Comparison of ENCODE assay signal across 9 mouse cellular contexts in genomic region chr8:111991278-111991677, GRCm38 (mm10). TPM values are rescaled to one million over a fixed set of nuclear protein-coding genes. Genes with fewer than 3 reads are reported as not detected.
DNase-seq lines count a peak whose midpoint lies in the region; ATAC-seq and TF ChIP-seq lines count a peak whose summit lies in the region.
"Had no signal": no experiment of that assay in that cellular context is flagged by ENCODE, and none has a peak within 500 bp of the region (broad histone marks: within the 10 kb centered on the region; RNA-seq: fewer than 3 reads in every experiment).

No protein-coding gene starts in this region.

- DNase-seq in left cerebral cortex, postnatal 25 days (ENCODE audit: low spot score in 2 of 2), result peak; percentile 14 to 56
- no peak for DNase-seq in left cerebral cortex, adult 11 months (ENCODE audit: low spot score)
- no peak for DNase-seq in layer of hippocampus, postnatal 14 days (ENCODE audit: low spot score in 2 of 2)
- no peak for DNase-seq in kidney, postnatal 36 days
- DNase-seq in thymus, postnatal 36 days, result no peak

- intact Hi-C loops in left cerebral cortex, postnatal 25 days (cut with DNase I), result loop anchor here (2.0 kb wide), 2 partner anchors 50 to 114 kb away; partner anchors contain the start of genes Gabarapl2 and Tmem170

- ATAC-seq in embryonic facial prominence, embryonic 13.5 days (ENCODE audit: insufficient number of reproducible peaks, insufficient read depth, low FRiP score, low TSS enrichment, low read depth), result no peak
- ATAC-seq in intestine, postnatal 0 days, result no peak
- no peak for ATAC-seq in neural tube, embryonic 13.5 days (ENCODE audit: low read depth)

- no peak overlapping the region for H3K27ac ChIP-seq in embryonic facial prominence, embryonic 13.5 days
- no peak overlapping the region for H3K27ac ChIP-seq in intestine, postnatal 0 days (ENCODE audit: low read depth, low read length)
- H3K27ac ChIP-seq in neural tube, embryonic 13.5 days (replicated peaks), result no peak overlapping the region

- no peak for TF ChIP-seq CTCF in intestine, postnatal 0 days (IDR thresholded peaks at IDR 0.05; ENCODE audit: low read depth)

- peaks cover 62% of the 10 kb centered on the region for H3K36me3 ChIP-seq in embryonic facial prominence, embryonic 13.5 days
- peaks cover 42% of the 10 kb centered on the region for H3K36me3 ChIP-seq in intestine, postnatal 0 days (ENCODE audit: control insufficient read depth, insufficient read depth)
- H3K36me3 ChIP-seq in neural tube, embryonic 13.5 days, result peaks cover 62% of the 10 kb centered on the region

- no peaks in the 10 kb centered on the region for H3K27me3 ChIP-seq in embryonic facial prominence, embryonic 13.5 days
- no peaks in the 10 kb centered on the region for H3K27me3 ChIP-seq in intestine, postnatal 0 days (replicated peaks; ENCODE audit: control insufficient read depth, insufficient read depth, low read length)
- no peaks in the 10 kb centered on the region for H3K27me3 ChIP-seq in neural tube, embryonic 13.5 days

- peak overlapping the region; percentile 78 for H3K4me3 ChIP-seq in embryonic facial prominence, embryonic 13.5 days
- H3K4me3 ChIP-seq in intestine, postnatal 0 days (ENCODE audit: low read depth, low read length), result peak overlapping the region; percentile 81
- peak overlapping the region; percentile 84 for H3K4me3 ChIP-seq in neural tube, embryonic 13.5 days

- WGBS in embryonic facial prominence, embryonic 13.5 days, result 62% methylated on average over 8 of the region's 8 CpGs
- WGBS in intestine, postnatal 0 days, result 49% methylated on average over 8 of the region's 8 CpGs
- 69% methylated on average over 8 of the region's 8 CpGs for WGBS in neural tube, embryonic 13.5 days

- H3K4me1 ChIP-seq in embryonic facial prominence, embryonic 13.5 days, result peaks cover 6% of the 10 kb centered on the region
- 0 out of 2 replicates have a peak, but pooled peaks cover 2% of the 10 kb centered on the region for H3K4me1 ChIP-seq in intestine, postnatal 0 days (replicated peaks; ENCODE audit: control insufficient read depth, insufficient read depth, low read length)
- peaks cover 8% of the 10 kb centered on the region for H3K4me1 ChIP-seq in neural tube, embryonic 13.5 days (replicated peaks)

- H3K9me3 ChIP-seq in embryonic facial prominence, embryonic 13.5 days, result no peaks in the 10 kb centered on the region
- H3K9me3 ChIP-seq in intestine, postnatal 0 days (ENCODE audit: control insufficient read depth), result no peaks in the 10 kb centered on the region
- H3K9me3 ChIP-seq in neural tube, embryonic 13.5 days, result no peaks in the 10 kb centered on the region

- H3K9ac ChIP-seq in embryonic facial prominence, embryonic 13.5 days, result peak overlapping the region; percentile 84
- H3K9ac ChIP-seq in intestine, postnatal 0 days (ENCODE audit: low read depth, low read length), result peak overlapping the region; percentile 57
- H3K9ac ChIP-seq in neural tube, embryonic 13.5 days, result peak overlapping the region; percentile 81

- H3K4me2 ChIP-seq in embryonic facial prominence, embryonic 13.5 days, result peak overlapping the region; percentile 71
- H3K4me2 ChIP-seq in intestine, postnatal 0 days (replicated peaks; ENCODE audit: low read depth), result peak overlapping the region; percentile 93
- H3K4me2 ChIP-seq in neural tube, embryonic 13.5 days, result peak overlapping the region; percentile 76

RNA-seq across cellular contexts. Expression of gene Adat1, which starts 0.8 kb away (rescaled TPM):
- 1 to 10 TPM; 5.4 to 6.6 TPM for total RNA-seq in left cerebral cortex, postnatal 25 days (2021)
- 11.9 and 12.8 TPM in 2 replicates for polyA plus RNA-seq in embryonic facial prominence, embryonic 13.5 days (2015; fragmentation: Nextera tagmentation; extraction: Ambion mirVana)
- 1.2 and 1.4 TPM in 2 replicates for polyA plus RNA-seq in intestine, postnatal 0 days (2015; fragmentation: Nextera tagmentation; extraction: Ambion mirVana)
- polyA plus RNA-seq in neural tube, embryonic 13.5 days (2015; fragmentation: Nextera tagmentation; extraction: Ambion mirVana), result 8.8 and 8.9 TPM in 2 replicates
- 1 to 10 TPM; 4.3 to 5.2 TPM for total RNA-seq in layer of hippocampus, postnatal 14 days (2021)

RNA-seq across cellular contexts. Expression of gene Kars, which starts 19.8 kb away (rescaled TPM):
- total RNA-seq in left cerebral cortex, postnatal 25 days (2021), result 10 to 100 TPM; 67.3 to 71.2 TPM
- 209 and 220 TPM in 2 replicates for polyA plus RNA-seq in embryonic facial prominence, embryonic 13.5 days (2015; fragmentation: Nextera tagmentation; extraction: Ambion mirVana)
- 63.7 and 69.2 TPM in 2 replicates for polyA plus RNA-seq in intestine, postnatal 0 days (2015; fragmentation: Nextera tagmentation; extraction: Ambion mirVana)
- polyA plus RNA-seq in neural tube, embryonic 13.5 days (2015; fragmentation: Nextera tagmentation; extraction: Ambion mirVana), result 167 and 179 TPM in 2 replicates
- total RNA-seq in layer of hippocampus, postnatal 14 days (2021), result 10 to 100 TPM; 79.8 to 83.9 TPM

RNA-seq across cellular contexts. Expression of gene Terf2ip, which starts 19.9 kb away (rescaled TPM):
- 10 to 100 TPM; 35.4 to 36.3 TPM for total RNA-seq in left cerebral cortex, postnatal 25 days (2021)
- polyA plus RNA-seq in embryonic facial prominence, embryonic 13.5 days (2015; fragmentation: Nextera tagmentation; extraction: Ambion mirVana), result 28.4 and 32.4 TPM in 2 replicates
- polyA plus RNA-seq in intestine, postnatal 0 days (2015; fragmentation: Nextera tagmentation; extraction: Ambion mirVana), result 10.1 and 11.2 TPM in 2 replicates
- 55.8 and 61.3 TPM in 2 replicates for polyA plus RNA-seq in neural tube, embryonic 13.5 days (2015; fragmentation: Nextera tagmentation; extraction: Ambion mirVana)
- total RNA-seq in layer of hippocampus, postnatal 14 days (2021), result 10 to 100 TPM; 35.9 to 37.2 TPM

RNA-seq across cellular contexts. Expression of gene Gm6793, which starts 23.6 kb away (rescaled TPM):
- total RNA-seq in left cerebral cortex, postnatal 25 days (2021), result under 1 TPM in 1 of 2 experiments, not detected in 1; 0.23 TPM
- polyA plus RNA-seq in embryonic facial prominence, embryonic 13.5 days (2015; fragmentation: Nextera tagmentation; extraction: Ambion mirVana), result 0.63 and 0.92 TPM in 2 replicates
- polyA plus RNA-seq in intestine, postnatal 0 days (2015; fragmentation: Nextera tagmentation; extraction: Ambion mirVana), result 0.21 and 0.29 TPM in 2 replicates
- 0.40 and 0.52 TPM in 2 replicates for polyA plus RNA-seq in neural tube, embryonic 13.5 days (2015; fragmentation: Nextera tagmentation; extraction: Ambion mirVana)
- under 1 TPM in 1 of 2 experiments, not detected in 1; 0.30 TPM for total RNA-seq in layer of hippocampus, postnatal 14 days (2021)
- total RNA-seq: gastrocnemius, adult 18-20 months had no signal

RNA-seq across cellular contexts. Expression of gene Gabarapl2, which starts 50.8 kb away (rescaled TPM):
- total RNA-seq in left cerebral cortex, postnatal 25 days (2021), result 100 to 1,000 TPM; 219 to 220 TPM
- 166 and 167 TPM in 2 replicates for polyA plus RNA-seq in embryonic facial prominence, embryonic 13.5 days (2015; fragmentation: Nextera tagmentation; extraction: Ambion mirVana)
- polyA plus RNA-seq in intestine, postnatal 0 days (2015; fragmentation: Nextera tagmentation; extraction: Ambion mirVana), result 298 and 308 TPM in 2 replicates
- polyA plus RNA-seq in neural tube, embryonic 13.5 days (2015; fragmentation: Nextera tagmentation; extraction: Ambion mirVana), result 491 and 502 TPM in 2 replicates
- total RNA-seq in layer of hippocampus, postnatal 14 days (2021), result 100 to 1,000 TPM; 219 to 221 TPM

Comparison
In these comparisons a context has a peak if more than half of its experiments do, and no peak if none do; other contexts are left out.
1. DNase-seq: peak in left cerebral cortex, postnatal 25 days (2 of 2); none in left cerebral cortex, adult 11 months (single experiment), layer of hippocampus, postnatal 14 days (0 of 2), kidney, postnatal 36 days (0 of 2) and thymus, postnatal 36 days (0 of 2).
2. Peak in every context shown above with its lines, with median percentiles within 50 percentile points of each other: H3K4me2 ChIP-seq, H3K4me3 ChIP-seq and H3K9ac ChIP-seq.